Mouse (Mus musculus) heart, embryonic 10.5 days (tissue): ENCODE data around the gene Apoa2. TPM values are rescaled to one million over a fixed set of nuclear protein-coding genes. Genes with fewer than 3 reads are reported as not detected.

ENCODE experiments used
- DNase-seq: peaks from one replicate; pipeline ENCODE4 v3.0.0-alpha.2; 2017; ENCODE audit warnings: low spot score
- H3K27ac ChIP-seq: fragments of 300-500 bp; sonication (generic); 2 replicates; pipeline ENCODE4 v1.5.1; 2016; ENCODE audit warnings: mild to moderate bottlenecking
- H3K27me3 ChIP-seq: fragments of 300-500 bp; sonication (generic); 2 replicates; pipeline ENCODE4 v1.6.1; 2016; ENCODE audit warnings: mild to moderate bottlenecking; ENCODE audit not compliant: poor library complexity, insufficient read depth, severe bottlenecking
- H3K36me3 ChIP-seq: fragments of 300-500 bp; sonication (generic); 2 replicates; pipeline ENCODE4 v1.6.1; 2016; ENCODE audit warnings: mild to moderate bottlenecking, moderate library complexity
- H3K4me1 ChIP-seq: fragments of 300-500 bp; sonication (generic); 2 replicates; pipeline ENCODE4 v1.6.1; 2016; ENCODE audit warnings: mild to moderate bottlenecking
- H3K4me3 ChIP-seq: fragments of 300-500 bp; sonication (generic); 2 replicates; pipeline ENCODE4 v1.5.1; 2016; ENCODE audit warnings: mild to moderate bottlenecking, moderate library complexity
- H3K9me3 ChIP-seq: fragments of 300-500 bp; sonication (generic); 2 replicates; pipeline ENCODE4 v1.6.1; 2016; ENCODE audit warnings: mild to moderate bottlenecking, moderate library complexity
- WGBS: fragments of 180-500 bp; shearing (Covaris S2); methylation state at CpG from one replicate; pipeline ENCODE4 v1.1.7; 2016; 5-methylcytosine and 5-hydroxymethylcytosine counted together
- polyA plus RNA-seq: library from polyadenylated mRNA; unstranded; fragments of >200 nt; fragmentation: Nextera tagmentation; extraction: Ambion mirVana; gene quantifications from 2 replicates; pipeline ENCODE4 v1.2.1, GENCODE M21; 2016

Gene Apoa2
- polyA plus RNA-seq, 1 experiment from 2014 or later, result 315 TPM

- H3K4me1 ChIP-seq, result peaks cover 22% of the 10 kb centered on the region
- H3K36me3 ChIP-seq, result peaks cover 74% of the 10 kb centered on the region
- no peak for DNase-seq
- 89% methylated on average over 11 of the region's 11 CpGs for WGBS
- no peak overlapping the region for H3K4me3 ChIP-seq
- no peak overlapping the region for H3K27ac ChIP-seq
- H3K27me3 ChIP-seq, result no peaks in the 10 kb centered on the region
- no peaks in the 10 kb centered on the region for H3K9me3 ChIP-seq
Observed at GRCm38 (mm10) chr1:171275144-171275734, 50.4 kb downstream of the Apoa2 start.

Other genes with a start within 250 kb of the Apoa2 start
- gene Fcgr2b, start 248.5 kb upstream of the Apoa2 start, polyA plus RNA-seq, result not detected in 2 replicates
- gene Fcgr4, start 206.1 kb upstream of the Apoa2 start, polyA plus RNA-seq, result 0.14 TPM in 1 of 2 replicates, not detected in the other
- 1.3 and 4.1 TPM in 2 replicates for gene Fcgr3, start 160.1 kb upstream of the Apoa2 start, polyA plus RNA-seq
- gene Cfap126, start 111.1 kb upstream of the Apoa2 start, polyA plus RNA-seq, result 1.6 and 3.7 TPM in 2 replicates
- 361 and 463 TPM in 2 replicates for gene Sdhc, start 74.5 kb upstream of the Apoa2 start, polyA plus RNA-seq
- 0.06 and 0.14 TPM in 2 replicates for gene Mpz, start 74.3 kb upstream of the Apoa2 start, polyA plus RNA-seq
- 18.0 and 24.4 TPM in 2 replicates for gene Pcp4l1, start 28.8 kb upstream of the Apoa2 start, polyA plus RNA-seq
- 0.14 and 0.28 TPM in 2 replicates for gene Nr1i3, start 11.1 kb upstream of the Apoa2 start, polyA plus RNA-seq
- gene Tomm40l, start 2.5 kb upstream of the Apoa2 start, polyA plus RNA-seq, result 41.8 and 53.7 TPM in 2 replicates
- gene Fcer1g, start 9.3 kb downstream of the Apoa2 start, polyA plus RNA-seq, result 4.9 and 12.1 TPM in 2 replicates
- gene Adamts4, start 25.4 kb downstream of the Apoa2 start, polyA plus RNA-seq, result 2.6 and 2.8 TPM in 2 replicates
- gene Ndufs2, start 26.3 kb downstream of the Apoa2 start, polyA plus RNA-seq, result 390 and 470 TPM in 2 replicates
- gene B4galt3, start 45.3 kb downstream of the Apoa2 start, polyA plus RNA-seq, result 53.3 and 62.4 TPM in 2 replicates
- 57.1 and 59.8 TPM in 2 replicates for gene Ppox, start 56.1 kb downstream of the Apoa2 start, polyA plus RNA-seq
- gene Usp21, start 62.9 kb downstream of the Apoa2 start, polyA plus RNA-seq, result 58.5 and 74.8 TPM in 2 replicates
- gene Ufc1, start 70.0 kb downstream of the Apoa2 start, polyA plus RNA-seq, result 86.8 and 92.0 TPM in 2 replicates
- 40.8 and 43.8 TPM in 2 replicates for gene Dedd, start 104.1 kb downstream of the Apoa2 start, polyA plus RNA-seq
- gene Nit1, start 120.6 kb downstream of the Apoa2 start, polyA plus RNA-seq, result 37.5 and 39.3 TPM in 2 replicates
- 109 and 150 TPM in 2 replicates for gene Pfdn2, start 120.6 kb downstream of the Apoa2 start, polyA plus RNA-seq
- 0.87 and 1.3 TPM in 2 replicates for gene Klhdc9, start 135.7 kb downstream of the Apoa2 start, polyA plus RNA-seq
- gene Nectin4, start 145.0 kb downstream of the Apoa2 start, polyA plus RNA-seq, result 0.38 and 1.3 TPM in 2 replicates
- 0.41 and 0.95 TPM in 2 replicates for gene Arhgap30, start 163.9 kb downstream of the Apoa2 start, polyA plus RNA-seq
- 65.2 and 70.9 TPM in 2 replicates for gene Usf1, start 186.3 kb downstream of the Apoa2 start, polyA plus RNA-seq
- gene Tstd1, start 193.8 kb downstream of the Apoa2 start, polyA plus RNA-seq, result 2.6 and 4.0 TPM in 2 replicates
- gene F11r, start 212.5 kb downstream of the Apoa2 start, polyA plus RNA-seq, result 76.9 and 78.6 TPM in 2 replicates